Mouse (Mus musculus): ENCODE measurements around the gene Bag3. TPM values are rescaled to one million over a fixed set of nuclear protein-coding genes. Genes with fewer than 3 reads are reported as not detected.

Gene Bag3
- total and polyA plus RNA-seq, 3 experiments: 0.13 to 0.24 TPM; not detected in 1

DNA sequence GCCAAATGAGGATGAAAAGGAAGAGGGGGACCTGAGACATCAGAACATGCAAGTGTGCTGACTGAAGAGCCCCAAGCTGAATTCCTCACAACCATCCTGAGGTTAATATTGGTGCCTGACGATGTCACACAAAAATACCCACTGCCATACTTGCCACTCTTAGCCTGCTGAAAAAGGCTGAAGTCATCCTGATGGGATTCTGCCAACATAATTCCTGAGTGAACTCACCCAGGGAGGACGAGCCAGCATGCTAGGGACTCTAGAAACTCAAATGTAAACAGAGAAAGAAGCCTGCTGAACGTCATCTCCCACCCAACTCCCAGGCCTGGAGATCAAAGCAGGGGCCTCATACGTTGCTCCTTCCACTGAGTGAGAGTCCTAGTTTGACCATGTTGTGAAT lies 25.7 kb downstream of the Bag3 start:
- Histone ChIP-seq H3K27ac (ENCODE audit: insufficient read depth, low read depth) (no peak overlapping the region), H3K79me2 (replicated peaks; ENCODE audit: control insufficient read depth, extremely low read depth, insufficient read depth, poor library complexity, severe bottlenecking) (no peaks in the 10 kb centered on the region), H3K9me3 (replicated peaks; ENCODE audit: low read length) (no peaks in the 10 kb centered on the region), H3K9ac (ENCODE audit: insufficient read depth, low read depth) (no peak overlapping the region), H3K4me3 (replicated peaks in 1 of 3; ENCODE audit: low read depth in 2 of 3, low read length in 2 of 3, poor library complexity in 1 of 3) (no peak overlapping the region), H3K4me1 (ENCODE audit: control insufficient read depth in 1 of 2, insufficient read depth in 2 of 2) (peaks cover 0 to 7% of the 10 kb centered on the region in 2 experiments; a peak in 2 of 4 replicates), H3K4me2 (ENCODE audit: insufficient read depth, low read depth, poor library complexity, severe bottlenecking) (no peak overlapping the region), H3K27me3 (replicated peaks) (no peaks in the 10 kb centered on the region), H3K36me3 (replicated peaks in 1 of 2; ENCODE audit: control insufficient read depth in 1 of 2, insufficient read depth in 1 of 2, low read length in 1 of 2) (no peaks in the 10 kb centered on the region)
- TF ChIP-seq ELF1 (IDR thresholded peaks at IDR 0.05; ENCODE audit: low read depth, low read length) (no peak), ZNF384 (IDR thresholded peaks at IDR 0.05; ENCODE audit: low read depth, low read length) (no peak), POLR2A (IDR thresholded peaks at IDR 0.05; ENCODE audit: low read depth, low read length) (no peak), HCFC1 (IDR thresholded peaks at IDR 0.05; ENCODE audit: low read depth, low read length) (no peak), SIN3A (IDR thresholded peaks at IDR 0.05; ENCODE audit: low read length) (no peak), MAFK (IDR thresholded peaks at IDR 0.05; ENCODE audit: insufficient replicate concordance, low read length) (no peak)
- dilution Hi-C loops (cut with MboI; ENCODE audit: extremely low pct_ligation_motif_present, extremely low pct_unique_long_range_greater_than_20kb, low sequenced_read_pairs): no loop called here
- DNase-seq (ENCODE audit: extremely low read depth): no peak
- in situ Hi-C loops (cut with MboI; ENCODE audit: low pct_ligation_motif_present, low pct_unique_long_range_greater_than_20kb, low sequenced_read_pairs): no loop called here

GRCm38 (mm10) chr7:128550328-128551086 lies 27.1 kb downstream of the Bag3 start:
- Histone ChIP-seq H3K27ac (ENCODE audit: insufficient read depth, low read depth) (no peak overlapping the region), H3K9me3 (replicated peaks; ENCODE audit: low read length) (no peaks in the 10 kb centered on the region), H3K36me3 (replicated peaks in 1 of 2; ENCODE audit: control insufficient read depth in 1 of 2, insufficient read depth in 1 of 2, low read length in 1 of 2) (no peaks in the 10 kb centered on the region), H3K4me3 (replicated peaks in 1 of 3; ENCODE audit: low read depth in 2 of 3, low read length in 2 of 3, poor library complexity in 1 of 3) (no peak overlapping the region), H3K4me2 (ENCODE audit: insufficient read depth, low read depth, poor library complexity, severe bottlenecking) (no peak overlapping the region), H3K9ac (ENCODE audit: insufficient read depth, low read depth) (no peak overlapping the region), H3K79me2 (replicated peaks; ENCODE audit: control insufficient read depth, extremely low read depth, insufficient read depth, poor library complexity, severe bottlenecking) (no peaks in the 10 kb centered on the region), H3K27me3 (replicated peaks) (no peaks in the 10 kb centered on the region), H3K4me1 (ENCODE audit: control insufficient read depth in 1 of 2, insufficient read depth in 2 of 2) (peaks cover 0 to 12% of the 10 kb centered on the region in 2 experiments; a peak in 2 of 4 replicates)
- DNase-seq (ENCODE audit: extremely low read depth): no peak
- in situ Hi-C loops (cut with MboI; ENCODE audit: low pct_ligation_motif_present, low pct_unique_long_range_greater_than_20kb, low sequenced_read_pairs) (no loop called here), dilution Hi-C loops (cut with MboI; ENCODE audit: extremely low pct_ligation_motif_present, extremely low pct_unique_long_range_greater_than_20kb, low sequenced_read_pairs) (no loop called here)
- TF ChIP-seq BHLHE40 (IDR thresholded peaks at IDR 0.05; ENCODE audit: low read depth, low read length): no peak
- TF ChIP-seq CHD2 (IDR thresholded peaks at IDR 0.05; ENCODE audit: low read length): no peak
- TF ChIP-seq JUND (conservative IDR thresholded peaks at IDR 0.05; ENCODE audit: low read depth, low read length): no peak
- TF ChIP-seq ELF1 (IDR thresholded peaks at IDR 0.05; ENCODE audit: low read depth, low read length): no peak
- no peak for TF ChIP-seq ZC3H11A (IDR thresholded peaks at IDR 0.05; ENCODE audit: low read depth, low read length)
- no peak for TF ChIP-seq MAFK (IDR thresholded peaks at IDR 0.05; ENCODE audit: insufficient replicate concordance, low read length)
- TF ChIP-seq SIN3A (IDR thresholded peaks at IDR 0.05; ENCODE audit: low read length): no peak
- no peak for TF ChIP-seq JUN (IDR thresholded peaks at IDR 0.05; ENCODE audit: insufficient read depth, low read depth, low read length)
- TF ChIP-seq MYC (IDR thresholded peaks at IDR 0.05; ENCODE audit: low read depth, low read length): no peak
- no peak for TF ChIP-seq KAT2A (IDR thresholded peaks at IDR 0.05; ENCODE audit: insufficient replicate concordance, low read length)
- no peak for TF ChIP-seq PAX5 (IDR thresholded peaks at IDR 0.05; ENCODE audit: low read length)
